Mouse (Mus musculus): Measurements from ENCODE around the gene Zdhhc19.
A peak's percentile ranks its signal among the peaks of the same experiment; 100 is the strongest.

Gene Zdhhc19

DNA sequence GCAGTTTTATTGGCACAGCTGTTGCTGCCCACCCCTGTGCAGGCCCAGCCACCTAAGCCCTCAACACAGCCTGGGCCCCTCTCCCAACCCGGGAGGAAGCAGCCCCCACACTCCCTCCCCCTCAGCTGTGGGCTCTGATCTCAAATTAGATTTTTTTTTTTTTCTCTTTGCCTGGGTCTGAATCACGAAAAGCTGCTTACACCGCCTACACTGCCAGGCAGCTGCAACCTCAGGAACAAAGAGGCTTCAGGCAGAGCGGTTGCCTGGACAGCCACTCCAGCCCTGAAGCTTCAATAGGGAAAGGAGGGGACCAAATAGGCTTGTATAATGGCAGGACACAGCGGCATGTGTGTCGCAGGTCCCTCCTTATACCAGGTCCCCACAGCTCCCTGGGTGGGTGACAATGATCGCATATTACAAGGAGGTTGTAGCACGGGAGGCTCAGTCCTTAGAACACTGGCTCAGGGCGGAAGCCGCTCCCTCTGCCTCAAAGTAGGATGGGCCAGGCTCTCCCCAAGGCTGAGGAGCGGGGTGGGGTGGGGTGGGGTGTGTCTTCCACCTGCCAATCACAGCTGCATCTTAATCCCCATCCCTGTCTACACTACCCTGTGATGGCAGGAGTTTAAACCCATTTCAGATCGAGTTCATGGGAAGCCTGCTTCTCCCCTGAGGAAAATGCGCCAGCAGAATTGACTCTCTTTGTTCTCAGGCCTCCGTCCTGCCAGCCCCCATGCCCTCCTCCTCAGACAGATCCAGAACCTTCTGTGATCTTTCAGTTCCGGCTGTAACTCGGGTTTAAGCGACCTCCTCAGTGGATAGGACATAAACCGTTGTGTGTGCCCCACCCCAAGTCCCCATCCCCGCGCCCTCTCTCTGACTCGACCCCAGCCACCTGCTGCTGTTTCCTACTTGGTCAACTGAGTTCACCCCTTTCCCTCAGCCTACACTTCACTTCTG lies 20.2 kb downstream of the Zdhhc19 start:
- peak; percentile 81 for DNase-seq (ENCODE audit: low spot score)

DNA sequence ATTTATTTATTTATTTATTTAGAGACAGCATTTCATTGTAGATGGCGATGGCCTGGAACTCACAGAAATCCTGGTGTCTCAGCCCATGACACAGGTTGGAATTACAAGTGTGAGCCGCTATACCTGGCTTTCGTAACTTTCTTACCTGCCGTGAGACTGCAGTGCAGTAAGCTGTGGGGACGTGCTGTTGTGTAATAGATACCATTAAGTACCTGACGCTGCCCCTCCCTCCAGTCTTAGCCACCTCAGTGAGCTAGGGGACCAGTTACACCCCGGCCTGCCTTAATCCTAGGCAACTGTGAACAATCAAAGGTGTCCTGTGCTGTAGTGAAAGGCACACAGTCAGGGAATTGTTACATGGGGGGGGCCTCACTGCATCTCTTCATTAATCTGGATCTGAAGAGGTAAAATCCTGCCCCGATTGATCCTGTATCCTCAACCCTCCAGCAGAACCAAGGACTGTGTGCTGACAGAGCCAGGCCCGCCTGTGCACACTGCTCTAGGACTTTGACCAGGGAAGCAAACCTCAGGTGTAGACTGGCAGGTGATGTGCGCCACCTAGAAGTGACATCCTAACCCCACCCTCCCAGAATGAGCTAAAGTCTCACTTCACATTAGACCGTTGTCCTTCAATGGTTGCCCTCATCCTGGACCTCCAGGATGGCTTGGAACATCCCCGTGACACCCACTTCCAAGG lies 21.9 kb downstream of the Zdhhc19 start:
- no peak for DNase-seq (ENCODE audit: low spot score)

DNA sequence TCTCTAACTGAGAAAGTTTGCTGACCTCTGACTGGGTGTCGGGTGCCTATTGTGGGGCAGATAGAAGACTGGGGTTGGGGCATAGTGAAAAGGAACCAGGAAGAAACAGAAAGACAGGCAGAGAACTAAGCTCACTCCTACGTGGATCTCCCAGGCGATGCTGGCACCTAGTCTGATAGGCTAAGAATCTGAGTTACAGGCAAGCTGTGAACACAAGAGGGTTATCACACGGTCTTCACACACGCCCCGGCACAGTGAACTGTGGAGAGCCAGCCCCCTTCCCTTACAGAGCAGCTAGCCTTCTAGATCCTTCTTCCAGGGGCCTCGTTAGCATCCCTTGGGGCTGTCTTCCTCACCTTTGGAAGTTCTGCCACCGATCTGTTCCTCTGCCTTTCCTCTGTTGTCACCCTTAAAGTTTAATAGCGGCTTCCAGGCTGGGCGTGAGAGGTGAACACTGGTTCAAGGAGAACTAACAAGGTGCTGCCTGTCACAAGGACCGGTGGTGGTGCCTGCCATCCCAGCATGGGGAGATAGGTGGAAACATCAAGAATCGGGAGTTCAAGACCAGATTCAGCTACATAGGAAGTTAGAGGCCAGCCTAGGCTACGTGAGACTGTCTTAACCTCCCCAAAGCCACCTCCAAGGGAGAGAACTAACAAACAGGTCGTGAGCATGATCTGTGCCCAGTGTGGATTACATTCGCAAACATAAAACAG lies 23.7 kb downstream of the Zdhhc19 start:
- DNase-seq (ENCODE audit: low spot score), result no peak

GRCm38 (mm10) chr16:32520372-32520748 lies 24.3 kb downstream of the Zdhhc19 start:
- DNase-seq (ENCODE audit: low spot score), result no peak

- DNase-seq (ENCODE audit: low spot score), result no peak
Measured at GRCm38 (mm10) chr16:32522578-32523194, 26.6 kb downstream of the Zdhhc19 start.

GRCm38 (mm10) chr16:32523462-32524243 lies 27.6 kb downstream of the Zdhhc19 start:
- DNase-seq (ENCODE audit: low spot score), result no peak

DNA sequence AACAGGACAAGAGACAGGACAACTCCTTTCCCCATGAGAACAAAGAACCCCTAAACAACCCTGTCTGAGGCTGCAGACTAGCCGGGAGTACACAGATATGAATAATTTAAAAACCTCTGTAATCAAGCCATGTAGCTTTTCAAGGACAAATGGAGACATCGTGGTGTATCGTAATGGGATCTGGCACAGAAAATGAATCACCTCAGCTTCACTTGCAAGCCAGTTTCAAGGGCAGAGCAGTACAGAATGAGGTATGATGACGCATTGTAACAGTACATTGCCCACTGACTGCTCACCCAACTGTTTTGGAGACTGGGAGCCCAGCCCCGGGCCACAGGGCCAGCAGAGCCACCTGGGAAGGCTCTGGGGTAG lies 28.2 kb downstream of the Zdhhc19 start:
- no peak for DNase-seq (ENCODE audit: low spot score)

DNA sequence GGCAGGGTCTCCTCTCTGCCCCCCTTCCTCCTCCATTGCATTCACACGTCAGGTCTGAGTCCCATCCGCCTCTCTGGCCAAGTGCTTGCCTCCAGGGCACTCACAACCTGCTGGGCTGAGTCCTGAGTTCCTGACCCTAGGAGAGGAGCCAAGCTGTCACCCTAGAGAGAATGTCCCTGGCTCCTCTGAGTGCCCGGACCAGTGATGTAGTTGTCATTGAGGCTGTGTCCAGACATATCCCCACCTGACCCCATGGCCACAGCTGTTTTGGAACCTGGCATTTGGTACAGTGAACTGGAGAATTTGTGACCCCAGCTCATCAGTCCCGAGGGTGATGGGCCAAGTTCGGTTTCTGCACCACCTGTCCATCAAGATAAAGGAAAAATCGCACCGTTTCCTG lies 30.8 kb downstream of the Zdhhc19 start:
- DNase-seq (ENCODE audit: low spot score), result no peak

- DNase-seq (ENCODE audit: low spot score), result no peak
Measured at GRCm38 (mm10) chr16:32532878-32533826, 37.1 kb downstream of the Zdhhc19 start.

DNA sequence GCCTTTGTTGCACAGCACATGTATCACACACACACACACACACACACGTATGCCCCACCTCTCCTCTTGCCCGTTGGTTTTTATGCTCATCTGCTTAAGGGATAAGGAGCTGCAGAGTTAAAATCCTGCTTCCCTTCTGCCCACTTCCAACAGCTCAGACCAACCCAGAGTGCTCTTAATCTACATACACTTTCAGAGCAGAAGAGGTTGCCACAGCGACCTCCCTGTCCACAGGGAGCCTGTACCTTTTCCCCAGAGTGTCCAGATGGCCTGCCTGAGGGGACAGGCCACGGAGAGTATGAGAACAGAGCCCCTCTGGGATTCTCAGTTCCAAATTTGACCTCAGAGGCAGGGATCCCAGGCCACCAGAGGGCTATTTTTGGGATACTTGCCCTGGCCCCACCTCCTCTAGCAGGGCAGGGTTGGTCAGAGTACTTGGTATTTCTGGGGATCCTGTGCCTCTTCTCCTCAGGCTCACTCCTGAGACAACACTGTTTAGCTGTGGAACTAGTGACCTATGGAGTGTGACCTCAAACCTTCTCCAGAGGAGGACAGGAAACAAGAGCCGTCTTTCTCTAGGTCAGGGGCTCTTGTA lies 39.2 kb downstream of the Zdhhc19 start:
- no peak for DNase-seq (ENCODE audit: low spot score)

- no peak for DNase-seq (ENCODE audit: low spot score)
Measured at GRCm38 (mm10) chr16:32537867-32538660, 42.0 kb downstream of the Zdhhc19 start.

DNA sequence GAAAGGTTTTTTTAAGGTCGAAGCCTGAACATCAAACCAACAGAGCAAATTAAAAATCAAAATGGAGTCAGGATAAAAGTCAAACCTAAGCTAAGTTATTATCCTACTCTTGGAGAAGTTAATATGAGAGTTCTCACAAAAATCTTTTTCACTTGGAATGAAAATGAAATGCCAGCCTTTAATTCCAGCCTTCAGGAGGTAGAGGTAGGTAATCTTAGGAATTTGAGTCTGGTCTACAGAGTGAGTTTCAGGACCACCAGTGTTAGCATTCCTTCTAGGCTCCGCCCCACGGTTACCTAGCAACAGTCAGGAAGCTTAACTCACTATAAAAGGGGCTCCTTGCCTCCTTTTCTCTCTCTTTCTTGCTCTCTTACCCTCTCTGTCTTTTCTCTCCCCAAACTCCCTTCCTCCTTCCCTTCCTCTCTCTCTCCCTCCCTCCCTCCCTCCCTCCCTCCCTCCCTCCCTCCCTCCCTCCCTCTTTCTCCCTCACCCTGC lies 42.7 kb downstream of the Zdhhc19 start:
- DNase-seq (ENCODE audit: low spot score), result no peak

DNA sequence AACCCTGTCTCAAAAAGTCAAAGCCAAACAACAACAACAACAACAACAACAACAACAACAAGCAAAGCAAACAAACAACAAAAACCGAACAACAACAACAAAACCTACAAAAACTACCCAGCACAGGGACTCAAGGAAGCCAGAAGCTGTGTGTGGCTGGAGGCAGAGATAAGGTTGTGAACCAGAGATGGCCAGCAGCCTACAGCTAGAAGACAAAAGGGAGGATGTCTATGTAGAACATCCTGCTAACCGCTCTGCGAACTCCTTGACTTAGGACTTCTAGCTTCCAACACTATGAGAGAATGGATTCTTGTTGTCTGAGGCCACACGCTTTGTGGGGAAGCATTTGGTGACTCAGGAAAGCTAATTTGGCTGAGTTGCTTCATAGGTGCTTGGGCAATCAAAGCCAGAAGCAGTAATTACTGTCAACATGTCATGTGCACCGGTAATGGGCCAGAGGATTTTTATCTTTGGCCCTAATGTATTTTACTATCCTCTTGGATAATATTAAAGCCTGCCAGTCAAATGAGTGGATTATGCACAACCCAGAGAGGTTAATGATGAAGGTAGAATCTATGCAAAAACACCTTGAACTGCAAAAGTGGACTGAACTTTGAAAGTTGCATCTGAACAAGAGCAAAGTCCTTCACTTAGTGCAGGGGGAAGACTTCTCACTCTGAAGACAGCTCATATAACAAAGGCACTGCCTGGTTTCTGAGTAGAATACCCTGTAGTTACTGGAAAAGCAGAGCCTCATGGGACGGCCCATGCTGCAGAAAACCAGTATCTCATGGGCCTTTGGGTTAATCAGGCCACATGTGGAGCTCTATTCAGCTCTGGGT lies 45.5 kb downstream of the Zdhhc19 start:
- DNase-seq (ENCODE audit: low spot score), result no peak

- DNase-seq (ENCODE audit: low spot score), result no peak
Measured at GRCm38 (mm10) chr16:32543422-32543821, 47.4 kb downstream of the Zdhhc19 start.

- DNase-seq (ENCODE audit: low spot score), result no peak
Measured at GRCm38 (mm10) chr16:32547156-32548068, 51.3 kb downstream of the Zdhhc19 start.

- no peak for DNase-seq (ENCODE audit: low spot score)
Measured at GRCm38 (mm10) chr16:32550084-32550483, 54.0 kb downstream of the Zdhhc19 start.

GRCm38 (mm10) chr16:32550487-32550886 lies 54.4 kb downstream of the Zdhhc19 start:
- DNase-seq (ENCODE audit: low spot score), result no peak

Measured in left cerebral cortex, adult 11 months (tissue).